Mouse (Mus musculus): Measurements from ENCODE around the gene Pi4ka.

GRCm38 (mm10) chr16:17405271-17405696 lies 830 bp downstream of the Pi4ka start:
- TF ChIP-seq CTCF (IDR thresholded peaks at IDR 0.05; ENCODE audit: low read depth, low read length) (no peak), POLR2A (IDR thresholded peaks at IDR 0.05; ENCODE audit: extremely low read depth, insufficient read depth, low read length) (0 out of 2 replicates have a peak, but pooled peaks have one; percentile 50)
